Mouse (Mus musculus) thymus, postnatal 10 days (tissue): ENCODE results near the gene Shc4.

Source experiments
- DNase-seq, 2 experiments: peaks; one replicate each; pipeline ENCODE4 v3.0.0; 2021; ENCODE audit warnings: low spot score in 2 of 2

Gene Shc4

DNA sequence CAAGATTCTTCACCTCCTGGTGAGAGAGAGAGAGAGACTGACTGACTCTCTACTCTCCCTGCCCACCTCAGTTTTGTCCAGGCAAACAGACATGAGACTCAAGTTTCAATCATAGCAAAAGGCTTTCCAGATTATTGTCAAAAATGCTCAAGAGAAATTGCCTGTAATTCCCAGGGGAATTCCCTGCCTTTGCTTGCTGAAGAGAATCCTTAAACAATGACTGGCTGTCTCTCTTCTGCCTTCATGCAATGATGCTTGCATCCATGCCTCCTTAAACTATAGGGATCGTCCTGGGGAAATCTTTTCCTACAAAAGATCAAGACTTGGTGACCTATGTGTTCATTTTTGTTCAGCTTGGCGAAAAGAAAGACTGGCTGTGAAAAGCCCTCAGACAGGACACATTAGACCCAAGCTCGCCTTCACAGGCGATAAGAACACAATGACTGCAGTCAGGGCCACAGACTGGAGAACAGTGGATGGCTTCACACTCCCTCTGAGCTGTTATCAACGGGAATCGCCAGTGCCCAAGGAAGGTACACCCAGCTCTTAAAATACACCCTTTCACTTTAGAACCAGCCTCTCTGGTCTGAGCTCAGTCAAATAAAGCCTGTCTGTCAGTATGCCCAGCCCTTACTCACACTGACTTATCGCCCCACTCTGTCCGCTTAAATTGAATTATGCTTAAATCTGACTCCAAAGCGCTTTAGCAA lies 38.4 kb downstream of the Shc4 start:
- no peak for DNase-seq

DNA sequence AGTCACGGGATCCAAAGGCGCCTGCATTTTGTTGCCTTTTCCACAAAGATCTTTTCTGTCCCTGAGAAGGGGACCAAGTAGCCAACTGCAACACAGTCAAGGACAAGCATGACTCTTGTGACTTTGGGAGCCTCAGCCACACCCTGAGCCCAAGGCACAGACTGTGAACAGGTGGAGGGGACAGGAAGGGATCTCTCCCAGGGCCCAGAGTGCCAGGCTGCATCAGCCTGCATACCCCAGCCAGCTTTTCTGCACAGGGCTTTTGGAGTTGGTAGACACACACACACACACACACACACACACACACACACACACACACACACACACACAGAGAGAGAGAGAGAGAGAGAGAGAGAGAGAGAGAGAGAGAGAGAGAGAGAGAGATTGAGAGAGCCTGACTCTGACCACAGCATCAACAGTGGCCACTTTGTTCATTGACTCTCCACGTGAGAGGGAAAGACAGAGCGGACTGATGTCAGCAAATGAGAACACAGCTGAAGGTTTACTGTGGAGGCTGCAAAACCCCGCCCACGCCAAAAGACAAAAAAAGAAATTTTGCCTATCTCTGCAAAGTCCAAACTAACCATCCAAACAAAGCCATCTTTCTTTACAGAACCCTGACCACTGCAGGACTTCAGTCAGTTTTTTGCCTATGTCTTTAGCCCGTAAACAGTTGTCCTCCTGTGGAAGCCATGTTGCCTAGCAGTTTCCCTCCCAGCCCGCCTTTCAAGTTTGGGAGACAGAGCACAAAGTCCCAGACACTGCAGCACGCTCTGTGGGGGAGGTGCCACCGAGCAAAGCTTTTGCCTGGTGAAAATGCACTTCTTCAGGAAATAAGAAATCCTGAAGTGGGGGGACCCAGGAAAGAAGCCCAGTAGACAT lies 39.1 kb downstream of the Shc4 start:
- DNase-seq, result no peak

DNA sequence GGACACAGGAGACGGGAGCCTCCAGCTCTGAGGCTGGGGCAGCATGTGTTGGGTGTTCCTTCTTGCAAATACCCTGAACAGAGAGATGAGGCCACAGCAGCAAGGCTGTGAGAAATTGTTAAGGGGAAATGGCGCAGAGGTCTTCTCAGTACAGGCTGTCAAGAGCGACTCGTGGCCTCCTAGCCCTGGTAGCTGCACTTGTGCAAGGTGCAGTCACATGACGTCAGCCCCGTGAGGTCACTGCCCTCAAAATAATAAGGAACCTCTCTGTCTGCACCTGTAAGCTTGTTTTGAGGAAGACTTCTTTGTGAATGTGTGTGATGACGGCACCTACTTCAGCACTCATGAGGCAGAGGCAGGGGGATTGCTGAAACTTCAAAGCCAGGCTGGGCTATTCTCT lies 40.1 kb downstream of the Shc4 start:
- no peak for DNase-seq

DNA sequence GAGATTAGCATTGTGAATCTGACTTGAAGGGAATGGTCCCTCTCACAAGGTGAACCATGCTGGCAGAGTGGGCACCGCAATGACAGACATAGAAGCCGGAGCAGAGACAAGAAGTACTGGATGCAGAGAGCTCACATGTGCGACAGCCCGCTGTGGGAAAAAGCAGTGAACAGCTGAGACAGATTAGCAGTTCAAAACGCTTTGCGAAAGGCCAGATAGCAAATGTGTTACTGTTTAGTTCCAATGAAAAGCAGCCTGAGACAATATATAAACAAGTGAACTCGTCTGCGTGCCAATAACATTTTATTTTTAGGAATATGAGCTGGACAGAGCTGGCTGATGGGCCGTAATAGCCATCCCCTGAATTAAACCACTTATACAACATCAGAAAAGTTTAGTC lies 42.1 kb downstream of the Shc4 start:
- DNase-seq, result no peak

DNA sequence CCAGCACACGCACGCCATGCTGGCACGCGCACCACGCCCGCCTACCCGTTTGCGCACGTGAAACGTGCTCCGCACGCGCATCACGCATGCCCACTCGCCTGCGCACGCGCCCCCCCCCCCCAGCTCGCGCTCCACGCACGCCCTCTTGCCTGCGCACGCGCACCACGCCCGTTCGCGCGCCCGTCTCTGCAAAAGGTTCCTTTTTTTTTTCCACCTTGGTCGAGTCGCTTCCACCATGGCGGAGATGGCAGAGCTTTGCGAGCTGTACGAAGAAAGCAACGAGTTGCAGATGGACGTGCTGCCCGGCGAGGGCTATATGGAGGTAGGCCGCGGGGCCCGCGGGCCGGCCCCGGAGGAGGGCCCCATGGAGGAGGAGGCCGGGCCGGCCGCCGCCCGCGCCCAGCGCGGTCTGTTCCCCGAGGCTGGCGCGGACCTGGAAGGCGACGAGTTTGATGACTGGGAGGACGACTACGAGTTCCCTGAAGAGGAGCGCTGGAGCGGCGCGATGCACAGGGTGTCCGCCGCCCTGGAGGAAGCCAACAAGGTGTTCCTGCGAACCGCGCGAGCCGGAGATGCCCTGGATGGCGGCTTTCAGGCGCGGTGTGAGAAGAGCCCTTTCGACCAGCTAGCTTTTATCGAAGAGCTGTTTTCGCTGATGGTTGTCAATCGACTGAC lies 50.9 kb downstream of the Shc4 start, which contains the start of gene Eid1:
Gene Eid1, plus strand, starts transcription at position 139 of the 675 bp plus-strand sequence.
- peak; percentile 67 to 74 for DNase-seq

DNA sequence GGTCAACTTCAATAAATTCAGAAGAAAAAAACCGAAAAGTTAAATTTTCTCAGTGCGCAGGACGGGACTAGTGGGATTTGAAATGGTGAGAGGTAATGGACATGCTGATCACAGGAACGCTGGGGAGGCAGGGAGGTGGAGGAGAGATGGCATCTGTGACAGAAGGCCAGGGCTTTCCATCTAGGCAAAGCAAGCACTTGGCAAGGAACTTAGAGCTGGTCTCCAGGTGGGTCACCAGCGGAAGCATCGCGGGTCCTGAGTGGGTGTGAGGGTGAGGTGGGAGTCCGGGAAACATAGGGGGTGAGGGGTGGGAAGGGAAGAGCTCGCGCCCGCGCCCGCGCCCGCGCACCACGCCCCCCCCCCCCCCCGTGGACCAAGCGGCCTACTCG lies 51.4 kb downstream of the Shc4 start:
- DNase-seq, result no peak

DNA sequence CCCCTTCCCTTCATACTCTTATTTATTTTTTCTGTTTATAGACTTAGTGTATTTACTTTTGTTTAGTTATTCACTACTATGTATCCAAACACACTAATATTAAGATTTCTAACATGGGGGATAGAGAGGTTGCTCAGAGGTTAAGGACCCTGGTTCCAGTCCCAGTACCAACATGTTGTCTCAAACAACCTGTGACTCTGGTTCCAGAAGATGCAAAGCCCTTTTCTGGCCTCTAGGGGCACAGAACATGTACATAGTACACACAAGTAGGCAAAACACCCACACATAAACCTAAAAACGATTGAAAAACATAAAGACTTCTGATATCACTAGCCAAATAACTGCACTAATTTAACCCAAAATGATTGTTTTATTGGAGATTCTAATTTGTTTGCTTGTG lies 53.1 kb downstream of the Shc4 start:
- no peak for DNase-seq

DNA sequence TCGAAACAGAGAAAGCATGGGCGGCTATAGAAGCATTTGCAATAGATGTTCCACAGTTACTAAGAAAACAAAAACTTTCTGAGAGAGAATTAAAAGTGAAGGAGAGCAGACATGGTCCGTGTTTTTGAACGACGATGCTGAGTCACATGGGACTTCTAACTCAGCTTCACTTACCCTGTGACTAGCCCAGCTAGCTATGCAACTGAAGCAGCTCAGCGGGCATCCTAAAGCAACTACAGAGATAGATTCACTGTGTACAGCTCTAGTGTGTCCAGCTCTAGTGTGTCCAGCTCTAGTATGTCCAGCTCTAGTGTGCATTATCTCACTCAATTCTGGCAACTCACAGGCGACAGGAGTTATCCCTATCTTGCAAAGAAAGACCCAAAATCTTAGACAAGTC lies 56.2 kb downstream of the Shc4 start:
- DNase-seq, result no peak

DNA sequence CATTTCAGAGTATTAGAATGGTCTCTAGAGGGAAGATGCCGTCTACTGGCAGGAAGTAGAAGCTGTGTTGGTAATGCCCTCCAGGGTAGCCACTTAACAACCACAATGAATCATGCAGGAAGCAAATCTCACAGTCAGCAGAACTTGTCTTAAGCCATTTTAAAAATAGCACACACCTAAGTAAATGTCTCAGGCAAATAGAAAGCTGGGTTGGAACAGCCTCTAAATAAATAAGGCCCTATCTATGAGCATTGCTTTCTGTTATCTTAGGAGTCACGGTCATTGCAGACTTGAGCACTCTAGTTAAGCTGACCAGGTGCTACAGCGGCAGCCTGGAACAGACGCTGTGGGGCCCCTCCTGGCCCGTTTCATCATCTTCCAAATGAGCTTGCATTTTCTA lies 56.8 kb downstream of the Shc4 start:
- DNase-seq, result no peak

DNA sequence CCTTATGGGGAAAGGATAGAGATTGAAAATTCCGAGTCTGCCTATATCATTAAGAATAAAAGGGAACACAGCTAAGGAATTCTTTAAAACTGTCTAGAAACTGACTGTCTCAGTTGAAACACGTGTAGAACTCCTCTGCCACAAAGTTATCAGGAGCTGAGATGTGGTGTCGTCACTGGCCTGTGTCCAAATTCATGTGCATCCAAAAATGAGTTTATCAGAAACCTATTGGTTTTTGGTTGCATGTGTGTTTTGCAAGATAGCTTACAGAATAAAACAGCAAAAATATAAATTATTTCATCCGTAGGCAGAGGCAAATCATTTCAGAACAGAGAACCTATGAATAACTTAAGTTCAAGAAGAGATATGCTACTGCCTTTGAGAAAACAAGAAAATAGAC lies 57.3 kb downstream of the Shc4 start:
- DNase-seq, result no peak

DNA sequence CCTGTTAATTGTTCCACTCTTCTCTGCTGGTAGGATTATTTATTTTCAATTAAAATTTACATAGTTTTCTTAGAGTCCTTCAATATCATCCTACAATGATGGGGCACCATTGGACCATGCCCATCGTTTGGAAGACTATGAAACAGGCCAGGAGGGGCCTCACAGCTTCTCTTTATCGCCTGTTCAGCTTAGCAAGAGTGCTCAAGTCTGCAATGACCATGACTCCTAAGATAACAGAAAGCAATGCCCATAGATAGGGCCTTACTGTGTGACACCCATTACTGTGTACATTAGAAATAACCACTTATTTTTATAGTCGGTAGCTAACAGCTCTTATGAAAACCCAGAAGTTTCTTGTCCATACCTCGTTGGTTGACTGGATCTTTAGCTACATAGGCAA lies 58.0 kb downstream of the Shc4 start:
- no peak for DNase-seq

DNA sequence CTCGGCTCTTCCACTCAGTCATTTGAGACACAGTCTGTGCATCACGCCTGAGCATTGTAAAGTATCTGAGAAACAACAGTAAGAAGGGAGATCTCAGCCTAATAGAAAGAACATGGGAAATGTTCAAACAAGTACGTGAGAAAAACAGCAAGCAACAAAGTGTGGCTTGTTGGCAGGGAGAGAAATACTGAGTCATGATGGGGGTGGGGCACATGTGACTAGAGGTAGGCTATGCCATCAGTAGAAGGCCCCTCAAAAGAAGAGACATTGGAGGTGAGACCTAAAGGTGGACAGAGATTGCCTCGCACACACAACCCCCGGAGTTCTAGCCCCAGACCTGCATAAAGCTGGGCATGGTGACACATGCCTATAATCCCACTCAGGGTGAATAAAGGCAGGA lies 58.7 kb downstream of the Shc4 start:
- no peak for DNase-seq

DNA sequence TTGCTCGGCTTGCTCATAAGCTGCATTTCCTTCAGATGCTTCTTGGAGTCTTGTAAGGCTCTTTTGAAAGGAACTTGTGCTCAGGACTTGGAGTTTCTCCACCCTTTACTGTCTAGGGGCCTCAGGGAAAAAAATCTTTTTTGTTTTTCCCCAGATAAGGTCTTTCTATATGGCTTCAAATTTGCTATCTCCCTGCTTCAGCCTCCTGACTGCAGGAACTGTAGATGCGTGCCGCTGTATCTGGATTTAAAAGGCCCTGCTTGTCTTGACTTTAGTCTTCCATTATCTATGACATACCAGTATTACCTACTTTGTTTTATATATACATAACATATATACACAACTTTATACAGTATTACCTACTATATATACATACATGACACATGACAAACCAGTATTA lies 61.4 kb downstream of the Shc4 start:
- no peak for DNase-seq

DNA sequence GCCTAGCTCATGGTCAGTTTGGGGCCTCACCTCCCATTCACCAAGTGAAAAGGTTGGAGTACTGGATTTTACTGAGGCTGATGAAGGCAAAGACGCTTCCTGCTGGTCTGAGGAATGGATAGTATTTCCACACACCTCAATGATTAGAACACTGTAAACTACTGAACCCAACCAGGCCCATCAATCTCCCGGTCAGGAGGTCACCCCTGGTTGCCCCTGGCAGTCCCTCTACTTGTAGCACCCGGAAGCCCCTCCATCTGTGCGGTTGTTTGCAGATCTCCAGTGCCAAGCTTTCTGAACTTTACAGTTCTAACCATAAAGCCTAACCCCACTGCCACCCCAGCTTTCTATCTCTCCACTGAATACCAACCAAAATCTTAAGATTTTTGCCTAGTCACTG lies 62.8 kb downstream of the Shc4 start:
- DNase-seq, result no peak

DNA sequence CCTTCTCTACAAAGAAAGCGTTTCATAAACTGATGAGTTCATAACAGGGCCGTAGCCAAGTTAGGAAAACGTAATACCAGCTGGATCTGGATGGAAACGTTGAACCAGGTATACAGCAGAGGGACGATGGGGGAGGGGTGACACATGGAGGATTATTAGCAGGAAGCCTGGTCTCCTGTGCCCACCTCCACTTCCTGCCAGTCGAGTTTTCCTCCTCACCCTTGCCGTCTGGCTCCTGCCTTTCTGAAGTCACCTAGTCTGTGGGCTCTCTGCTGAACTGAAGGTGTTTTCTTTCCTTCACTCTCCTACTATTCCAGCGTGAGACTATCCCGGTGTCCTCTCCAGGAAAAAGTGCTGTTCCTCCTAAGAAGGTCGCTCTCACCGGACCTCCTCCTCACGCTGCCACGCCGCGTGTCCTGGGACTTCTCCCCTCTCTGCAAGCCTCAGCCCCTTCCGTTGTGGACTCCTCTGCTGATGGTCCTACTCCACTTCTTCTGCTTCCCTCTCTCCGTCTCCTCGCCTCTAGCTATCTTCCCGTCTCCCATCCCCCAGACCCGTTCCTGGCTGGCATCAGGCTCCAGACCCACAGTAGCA lies 63.3 kb downstream of the Shc4 start:
- DNase-seq, result peak in 1 of 2 experiments; percentile 22

DNA sequence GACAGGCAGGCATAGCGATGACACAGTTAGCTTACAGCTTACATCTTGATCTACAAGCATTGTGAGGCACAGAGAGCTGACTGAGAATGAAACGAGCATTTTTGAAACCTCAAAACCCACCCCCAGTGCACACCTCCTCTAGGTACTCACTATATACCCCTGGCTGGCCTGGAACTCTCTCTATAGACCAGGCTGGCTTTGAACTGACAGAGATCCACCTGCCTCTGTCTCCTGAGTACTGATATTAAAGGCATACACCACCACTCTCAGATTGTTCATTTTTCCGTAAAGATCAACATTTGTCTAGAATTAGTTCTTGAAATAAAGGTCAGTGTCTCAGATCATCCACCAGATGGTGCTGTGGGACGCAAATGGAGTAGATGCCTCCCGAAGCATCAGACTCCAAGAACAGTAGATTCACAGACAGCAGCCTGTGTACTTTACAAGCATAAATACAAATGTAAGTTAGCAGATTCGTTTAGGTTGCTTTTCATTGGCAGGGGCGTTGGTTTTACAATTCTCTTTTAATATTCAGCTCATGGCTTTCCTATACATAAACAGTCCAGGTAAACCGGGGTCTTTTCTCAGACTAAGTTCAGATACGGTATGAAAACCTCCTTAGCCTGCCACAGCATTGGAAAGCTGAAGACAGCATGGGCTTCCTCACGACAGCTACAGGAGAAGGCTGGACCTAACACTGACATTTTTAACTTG lies 64.0 kb downstream of the Shc4 start:
- peak; percentile 48 to 85 for DNase-seq

DNA sequence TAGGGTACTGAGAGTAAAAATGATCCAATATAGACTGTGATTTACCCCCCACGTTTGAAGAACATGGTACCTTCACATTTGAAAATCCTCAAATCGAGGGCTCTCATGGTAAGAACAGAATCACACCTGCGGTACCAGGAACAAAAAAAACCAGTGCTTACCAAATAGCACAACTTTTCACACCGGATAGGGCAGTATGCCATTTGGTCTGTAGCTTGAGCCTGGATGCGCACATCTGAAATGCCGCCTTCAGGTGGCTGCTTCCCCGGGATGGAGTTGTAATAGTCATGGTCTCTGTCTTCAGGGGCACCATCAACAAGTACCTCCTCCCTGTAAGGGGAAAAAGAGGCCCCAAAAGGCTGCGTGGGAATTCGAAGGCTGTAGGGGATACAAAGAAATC lies 68.6 kb downstream of the Shc4 start:
- DNase-seq, result no peak

DNA sequence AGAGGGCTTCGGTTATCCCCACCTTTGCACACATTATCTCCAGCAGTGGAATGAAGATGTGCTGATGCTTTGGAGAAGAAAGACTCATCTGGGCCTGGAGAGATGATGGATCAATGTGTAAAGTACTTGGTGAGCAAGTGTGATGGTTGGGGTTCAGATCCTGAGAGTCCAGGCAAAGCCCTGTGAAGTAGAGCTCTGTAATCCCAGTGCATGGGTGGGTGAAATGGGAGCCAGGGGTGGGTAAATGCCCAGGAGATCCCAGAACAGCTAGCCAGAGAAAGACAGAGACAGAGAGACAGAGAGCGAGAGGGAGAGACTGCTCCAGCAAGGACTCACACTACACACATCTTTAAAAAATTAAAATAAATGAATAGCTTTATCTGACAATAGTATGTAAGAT lies 70.7 kb downstream of the Shc4 start:
- DNase-seq, result no peak

DNA sequence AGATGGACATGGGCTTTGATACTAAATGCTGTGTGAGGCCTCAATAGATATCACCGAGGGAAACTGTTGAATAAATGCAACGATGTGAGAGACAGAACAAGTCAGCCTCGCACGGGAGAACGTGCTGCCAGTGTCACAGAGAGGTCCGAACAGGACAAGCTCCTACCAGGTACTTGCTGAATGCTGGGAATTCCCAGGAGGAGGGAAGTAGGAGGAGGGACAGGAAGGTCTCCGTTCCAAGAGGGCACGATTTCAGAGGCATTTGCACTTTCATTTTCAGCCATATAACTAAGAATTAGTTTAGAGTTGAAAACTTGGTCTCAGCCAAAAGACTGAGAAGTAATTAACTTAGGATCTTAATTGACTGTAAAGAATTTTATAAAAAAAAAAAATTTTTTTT lies 72.4 kb downstream of the Shc4 start:
- DNase-seq, result no peak

DNA sequence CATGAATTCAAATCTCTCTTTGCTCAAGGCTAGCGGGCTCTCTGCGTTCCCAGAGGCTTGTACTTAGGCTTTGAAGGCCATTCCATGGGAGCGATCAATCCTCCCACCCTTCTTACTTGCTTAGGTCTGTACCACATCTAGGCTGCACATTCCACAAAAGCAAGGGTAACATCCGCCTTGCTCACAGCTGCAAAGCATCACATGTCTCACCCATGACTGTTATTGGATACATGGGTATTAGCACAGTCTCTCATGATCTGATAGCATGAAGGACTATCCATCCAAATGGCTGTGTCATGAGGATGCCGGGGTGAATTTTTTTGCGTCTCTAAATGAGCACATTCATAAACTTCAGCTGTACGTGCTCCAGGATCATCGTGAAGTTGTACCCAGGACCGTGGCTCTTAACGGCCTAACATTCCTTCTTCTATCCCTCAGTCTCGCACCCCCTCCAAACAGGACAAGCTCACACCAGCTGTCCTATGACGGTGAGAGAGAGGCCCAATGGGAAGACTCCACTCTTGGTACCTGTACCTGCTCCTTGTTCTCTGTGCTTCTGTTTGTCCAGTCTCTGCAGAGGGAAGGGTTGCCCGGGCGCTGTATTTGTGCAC lies 73.1 kb downstream of the Shc4 start:
- no peak for DNase-seq

DNA sequence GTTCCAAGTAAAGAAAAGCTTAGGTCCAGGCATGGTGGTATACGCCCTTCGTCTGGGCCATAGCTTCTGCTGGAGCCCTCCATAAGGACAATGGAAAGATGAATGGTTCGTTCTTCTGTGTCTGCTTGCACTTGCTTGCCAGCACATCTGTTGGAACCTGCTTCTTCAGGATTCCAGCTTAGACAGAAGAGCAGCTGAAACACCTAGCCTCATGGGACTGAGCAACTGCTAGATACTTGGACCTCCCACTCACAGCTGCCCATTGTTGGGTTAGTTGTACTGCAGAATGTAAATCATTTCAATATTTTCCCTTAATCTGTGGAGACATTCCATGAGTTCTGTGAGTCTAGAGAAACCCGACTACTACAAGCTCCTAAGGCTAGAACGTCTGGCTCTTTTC lies 73.9 kb downstream of the Shc4 start:
- no peak for DNase-seq
